Mouse (Mus musculus): ENCODE measurements at regions not wholly inside any gene's neighbourhood (a gene's known extent, or its start where the extent isn't known, plus 50 kb on each side); places are given as distances from the start of the nearest gene placed in this dataset.

DNA sequence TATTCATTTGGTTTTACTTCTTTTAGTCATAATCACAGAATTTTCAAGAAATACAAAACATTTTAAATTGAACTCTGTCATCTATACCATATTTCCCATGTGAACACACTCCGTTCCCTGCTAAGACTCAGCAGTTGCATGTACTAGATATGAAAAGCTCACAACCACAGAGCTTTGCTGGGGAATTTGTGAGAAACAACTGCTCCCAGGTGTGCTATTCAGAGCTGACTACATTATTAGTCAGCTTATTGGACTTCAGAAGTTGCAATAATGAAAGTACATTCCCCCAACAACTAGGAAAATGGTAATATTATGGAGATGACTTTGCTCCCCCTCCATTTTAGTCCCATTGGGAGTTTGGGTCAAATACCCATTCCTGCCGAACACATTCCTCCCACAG, 315.2 kb upstream of the Adgrl3 start:
- Histone ChIP-seq H3K27ac (replicated peaks) (no peak overlapping the region), H3K4me3 (no peak overlapping the region), H3K9ac (replicated peaks) (no peak overlapping the region), H3K4me2 (replicated peaks) (no peak overlapping the region), H3K4me1 (no peaks in the 10 kb centered on the region), H3K9me3 (no peaks in the 10 kb centered on the region), H3K27me3 (no peaks in the 10 kb centered on the region), H3K36me3 (no peaks in the 10 kb centered on the region)
- ATAC-seq (ENCODE audit: low FRiP score, low read depth) = no peak
- WGBS = 81% methylated on average over 2 of the region's 2 CpGs

DNA sequence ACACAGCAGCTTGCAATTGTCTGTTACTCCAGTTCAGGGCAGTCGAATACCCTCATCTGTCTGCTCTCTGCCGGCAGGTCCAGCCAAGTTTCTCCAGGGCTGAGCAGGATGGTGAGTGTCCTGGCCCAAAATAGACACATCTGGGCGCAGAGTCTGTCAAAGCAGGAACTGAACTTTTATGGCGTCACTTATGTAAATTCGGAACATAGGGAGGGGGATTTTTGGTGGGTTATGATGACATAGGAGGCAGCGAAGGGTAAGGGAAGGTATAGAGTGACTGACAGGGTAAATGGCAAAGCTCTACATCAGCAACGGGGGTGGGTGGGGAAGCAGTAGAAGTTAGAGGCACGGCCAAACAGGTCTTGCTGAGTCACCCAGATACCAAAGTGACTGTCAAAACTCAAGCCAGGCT, 313.3 kb upstream of the Adgrl3 start:
- no peak overlapping the region for H3K9ac ChIP-seq (replicated peaks)
- no peaks in the 10 kb centered on the region for H3K9me3 ChIP-seq
- ATAC-seq (ENCODE audit: low FRiP score, low read depth) = no peak
- H3K36me3 ChIP-seq = no peaks in the 10 kb centered on the region
- WGBS = 87% methylated on average over 8 of the region's 8 CpGs
- no peak overlapping the region for H3K4me2 ChIP-seq (replicated peaks)
- no peak overlapping the region for H3K27ac ChIP-seq (replicated peaks)
- no peaks in the 10 kb centered on the region for H3K27me3 ChIP-seq
- H3K4me3 ChIP-seq = no peak overlapping the region
- H3K4me1 ChIP-seq = no peaks in the 10 kb centered on the region

Data from midbrain, embryonic 12.5 days (tissue).